Mouse (Mus musculus) limb, embryonic 13.5 days (tissue): ENCODE results near the gene Zcchc9. TPM values are rescaled to one million over a fixed set of nuclear protein-coding genes. Genes with fewer than 3 reads are reported as not detected.
"Not testable (repeated sequence)": the region's sequence is repeated elsewhere in the genome, so short reads cannot be mapped to it uniquely, and the experiment has no call there.

Source experiments
- ATAC-seq: fragments of 200-750 bp; cut with Nextera tagmentation; 2 replicates; pipeline ENCODE4 v1.8.0; 2017; ENCODE audit warnings: low read depth, moderate number of reproducible peaks, moderate TSS enrichment; ENCODE audit not compliant: low FRiP score
- H3K27ac ChIP-seq: fragments of 300-500 bp; sonication (generic); 2 replicates; pipeline ENCODE4 v1.5.1; 2015; ENCODE audit warnings: inconsistent platforms, mild to moderate bottlenecking, moderate library complexity
- H3K27me3 ChIP-seq: fragments of 300-500 bp; sonication (generic); 2 replicates; pipeline ENCODE4 v1.6.1; 2015; ENCODE audit warnings: mild to moderate bottlenecking, inconsistent platforms
- H3K36me3 ChIP-seq: fragments of 300-500 bp; sonication (generic); 2 replicates; pipeline ENCODE4 v1.6.1; 2015; ENCODE audit warnings: inconsistent platforms, mild to moderate bottlenecking, moderate library complexity
- H3K4me1 ChIP-seq: fragments of 300-500 bp; sonication (generic); 2 replicates; pipeline ENCODE4 v1.6.1; 2015; ENCODE audit warnings: inconsistent platforms
- H3K4me2 ChIP-seq: fragments of 300-500 bp; sonication (generic); replicated peaks from 2 replicates; pipeline ENCODE4 v1.6.1; 2015; ENCODE audit warnings: inconsistent platforms, mild to moderate bottlenecking, moderate library complexity
- H3K4me3 ChIP-seq: fragments of 300-500 bp; sonication (generic); 2 replicates; pipeline ENCODE4 v1.5.1; 2015; ENCODE audit warnings: moderate library complexity, mild to moderate bottlenecking, inconsistent platforms
- H3K9ac ChIP-seq: fragments of 300-500 bp; sonication (generic); 2 replicates; pipeline ENCODE4 v1.6.1; 2015; ENCODE audit warnings: mild to moderate bottlenecking, inconsistent platforms
- H3K9me3 ChIP-seq: fragments of 300-500 bp; sonication (generic); 2 replicates; pipeline ENCODE4 v1.6.1; 2016; ENCODE audit warnings: inconsistent platforms
- WGBS: fragments of 180-500 bp; shearing (Covaris S2); methylation state at CpG from one replicate; pipeline ENCODE4 v1.1.7; 2015; 5-methylcytosine and 5-hydroxymethylcytosine counted together
- polyA plus RNA-seq: library from polyadenylated mRNA; unstranded; fragments of >200 nt; fragmentation: Nextera tagmentation; extraction: Ambion mirVana; gene quantifications from 2 replicates; pipeline ENCODE4 v1.2.1, GENCODE M21; 2015

Zcchc9 gene
- polyA plus RNA-seq, 1 experiment from 2014 or later, result 36.1 TPM

DNA sequence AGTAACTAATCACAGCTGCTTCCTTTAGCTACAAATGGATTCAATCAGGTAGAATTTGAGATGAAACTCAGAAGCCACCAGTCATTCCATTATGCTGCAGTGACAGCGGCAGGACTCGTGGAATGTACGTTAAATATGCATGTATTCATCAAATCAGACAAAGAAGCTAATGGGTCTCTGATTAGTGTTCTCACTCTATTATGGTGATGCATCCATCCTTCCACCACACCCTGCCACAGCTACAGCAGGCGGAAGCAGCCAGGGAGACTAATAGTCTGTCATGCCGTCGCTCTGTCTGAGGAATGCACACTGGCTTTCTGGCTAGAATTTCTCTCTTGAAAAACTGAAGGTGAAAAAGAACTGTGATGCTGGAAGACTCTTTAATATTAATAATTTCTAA lies 11.5 kb downstream of the Zcchc9 start:
- no peaks in the 10 kb centered on the region for H3K27me3 ChIP-seq
- WGBS, result 93% methylated on average over 6 of the region's 6 CpGs
- H3K4me2 ChIP-seq, result no peak overlapping the region
- H3K27ac ChIP-seq, result no peak overlapping the region
- no peak overlapping the region for H3K4me3 ChIP-seq
- no peaks in the 10 kb centered on the region for H3K9me3 ChIP-seq
- H3K4me1 ChIP-seq, result peaks cover 12% of the 10 kb centered on the region
- no peak overlapping the region for H3K9ac ChIP-seq
- H3K36me3 ChIP-seq, result peaks cover 67% of the 10 kb centered on the region
- ATAC-seq, result no peak

DNA sequence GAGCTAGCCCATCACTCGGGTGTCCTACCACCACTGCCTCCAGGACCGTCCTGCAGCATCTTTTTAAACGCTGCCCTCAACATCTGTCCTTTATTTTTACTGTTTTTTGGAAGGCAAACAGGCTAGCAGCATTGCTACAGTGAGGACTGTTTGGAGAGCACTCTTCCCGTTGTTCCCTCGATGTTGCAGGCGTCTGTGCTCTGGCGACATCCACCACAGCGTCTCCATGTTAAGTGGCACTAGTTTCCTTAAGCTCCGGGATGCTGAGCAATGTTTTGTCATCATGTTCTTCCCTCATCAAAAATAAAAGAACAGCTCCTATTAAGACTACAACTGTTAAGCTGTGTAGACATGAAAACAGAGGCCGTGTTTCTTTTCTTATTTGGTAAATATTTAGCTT lies 11.9 kb downstream of the Zcchc9 start:
- no peak for ATAC-seq
- WGBS, result 89% methylated on average over 10 of the region's 10 CpGs
- H3K27me3 ChIP-seq, result no peaks in the 10 kb centered on the region
- no peak overlapping the region for H3K27ac ChIP-seq
- H3K4me1 ChIP-seq, result peaks cover 12% of the 10 kb centered on the region
- H3K9me3 ChIP-seq, result no peaks in the 10 kb centered on the region
- H3K4me2 ChIP-seq, result no peak overlapping the region
- peaks cover 64% of the 10 kb centered on the region for H3K36me3 ChIP-seq
- no peak overlapping the region for H3K4me3 ChIP-seq
- no peak overlapping the region for H3K9ac ChIP-seq

DNA sequence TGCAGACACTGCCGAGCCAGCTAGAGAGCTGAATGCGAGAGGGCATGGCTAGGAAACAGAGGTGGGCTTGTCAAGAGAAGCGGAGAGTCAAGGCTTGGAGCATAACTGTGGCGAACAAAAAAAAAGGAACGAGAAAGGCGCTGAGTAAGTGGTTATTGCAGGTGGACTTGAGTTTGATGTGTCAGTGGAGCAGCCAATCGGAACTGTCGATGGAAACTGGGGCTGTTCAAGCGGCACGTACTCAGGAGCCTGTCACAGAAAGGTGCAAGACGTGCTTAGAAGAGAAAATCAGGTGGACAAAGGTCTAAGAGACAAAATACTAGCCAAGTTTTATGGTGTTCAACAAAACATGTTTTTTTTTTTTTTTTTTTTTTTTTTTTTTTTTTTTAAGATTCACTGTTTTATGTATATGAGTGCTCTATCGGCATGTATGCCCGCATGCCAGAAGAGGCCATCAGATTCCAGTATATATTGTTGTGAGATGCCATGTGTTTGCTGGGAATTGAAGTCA lies 12.5 kb downstream of the Zcchc9 start:
- H3K9me3 ChIP-seq, result no peaks in the 10 kb centered on the region
- H3K27me3 ChIP-seq, result no peaks in the 10 kb centered on the region
- no peak overlapping the region for H3K9ac ChIP-seq
- peaks cover 58% of the 10 kb centered on the region for H3K36me3 ChIP-seq
- peaks cover 12% of the 10 kb centered on the region for H3K4me1 ChIP-seq
- whole genome bisulfite sequencing, result 97% methylated on average over 13 of the region's 13 CpGs
- no peak overlapping the region for H3K27ac ChIP-seq
- H3K4me2 ChIP-seq, result no peak overlapping the region
- no peak overlapping the region for H3K4me3 ChIP-seq
- no peak for ATAC-seq

DNA sequence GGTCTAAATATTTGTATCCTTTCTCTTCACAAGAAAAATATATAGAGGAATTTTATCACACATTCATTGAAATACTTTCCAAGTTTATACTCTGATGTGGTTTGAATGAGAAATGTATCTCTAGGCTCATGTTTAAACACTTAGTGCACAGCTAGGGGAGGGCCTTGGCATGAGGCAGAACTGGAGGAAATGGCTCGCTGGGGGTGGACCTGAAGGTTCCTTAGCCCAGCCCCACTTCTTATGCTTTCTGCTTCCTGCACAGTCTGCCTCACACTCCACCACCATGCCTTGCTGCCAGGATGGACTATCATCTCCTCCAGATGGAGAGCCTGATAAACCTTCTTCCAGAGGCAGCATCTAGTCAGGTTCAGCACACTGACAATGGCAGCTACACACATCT lies 15.5 kb downstream of the Zcchc9 start:
- H3K9ac ChIP-seq, result no peak overlapping the region

DNA sequence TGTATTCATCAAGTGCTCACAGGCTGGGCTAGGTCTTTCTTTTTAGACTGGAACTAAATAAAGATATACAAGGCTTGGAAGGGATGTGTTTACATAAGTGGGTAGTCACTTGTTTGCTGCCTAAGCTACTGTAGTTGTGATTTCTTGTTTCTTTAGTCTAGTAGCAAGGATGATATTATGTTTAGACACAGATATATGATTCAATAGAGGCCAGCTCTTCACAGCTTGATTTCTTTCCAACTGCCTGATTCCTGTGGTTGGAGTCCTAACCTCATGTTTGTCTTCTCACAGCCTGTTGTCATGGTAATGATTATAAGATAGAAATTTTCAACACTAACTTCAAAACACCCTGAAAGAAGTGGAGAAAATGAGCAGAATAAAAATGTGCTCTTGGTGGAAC lies 27.6 kb downstream of the Zcchc9 start:
- no peak for ATAC-seq
- Histone ChIP-seq H3K27me3 (no peaks in the 10 kb centered on the region), H3K36me3 (no peaks in the 10 kb centered on the region), H3K4me2 (no peak overlapping the region), H3K9me3 (no peaks in the 10 kb centered on the region), H3K27ac (no peak overlapping the region), H3K4me1 (no peaks in the 10 kb centered on the region), H3K9ac (no peak overlapping the region), H3K4me3 (no peak overlapping the region)

More for the DNA sequence above, 15.5 kb downstream of the Zcchc9 start:
- H3K4me1 ChIP-seq, result peaks cover 14% of the 10 kb centered on the region
- no peak overlapping the region for H3K4me2 ChIP-seq
- H3K27ac ChIP-seq, result no peak overlapping the region
- WGBS, result 35% methylated on average over 1 of the region's 1 CpGs
- peaks cover 29% of the 10 kb centered on the region for H3K36me3 ChIP-seq
- no peaks in the 10 kb centered on the region for H3K9me3 ChIP-seq
- peak; percentile 66; the same call in 1 of the 2 replicates for ATAC-seq
- no peak overlapping the region for H3K4me3 ChIP-seq
- 0 out of 2 replicates have a peak, but pooled peaks cover 3% of the 10 kb centered on the region for H3K27me3 ChIP-seq

DNA sequence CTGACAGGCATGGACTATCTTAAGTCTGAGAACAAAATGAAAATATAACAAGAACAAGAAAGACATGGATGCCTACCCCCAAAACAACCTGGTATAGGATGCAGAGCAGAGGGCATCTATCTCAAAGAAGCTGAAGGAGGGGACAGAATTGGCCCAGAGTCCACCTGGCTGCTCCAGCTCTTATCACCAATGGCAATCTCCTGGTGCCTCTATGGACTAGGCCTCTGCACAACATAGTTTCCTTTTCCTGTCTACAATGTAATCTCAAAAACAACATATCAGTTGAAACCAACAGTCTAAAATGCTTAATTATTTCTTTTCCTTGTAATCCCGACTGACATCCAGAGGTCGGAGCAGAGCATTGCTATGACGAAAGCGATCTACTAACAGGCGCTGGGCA lies 29.4 kb downstream of the Zcchc9 start:
- Histone ChIP-seq H3K4me1 (no peaks in the 10 kb centered on the region), H3K9me3 (no peaks in the 10 kb centered on the region), H3K27me3 (no peaks in the 10 kb centered on the region), H3K4me3 (no peak overlapping the region), H3K27ac (no peak overlapping the region), H3K36me3 (no peaks in the 10 kb centered on the region), H3K9ac (no peak overlapping the region), H3K4me2 (no peak overlapping the region)
- no peak for ATAC-seq
- WGBS, result 92% methylated on average over 5 of the region's 5 CpGs

DNA sequence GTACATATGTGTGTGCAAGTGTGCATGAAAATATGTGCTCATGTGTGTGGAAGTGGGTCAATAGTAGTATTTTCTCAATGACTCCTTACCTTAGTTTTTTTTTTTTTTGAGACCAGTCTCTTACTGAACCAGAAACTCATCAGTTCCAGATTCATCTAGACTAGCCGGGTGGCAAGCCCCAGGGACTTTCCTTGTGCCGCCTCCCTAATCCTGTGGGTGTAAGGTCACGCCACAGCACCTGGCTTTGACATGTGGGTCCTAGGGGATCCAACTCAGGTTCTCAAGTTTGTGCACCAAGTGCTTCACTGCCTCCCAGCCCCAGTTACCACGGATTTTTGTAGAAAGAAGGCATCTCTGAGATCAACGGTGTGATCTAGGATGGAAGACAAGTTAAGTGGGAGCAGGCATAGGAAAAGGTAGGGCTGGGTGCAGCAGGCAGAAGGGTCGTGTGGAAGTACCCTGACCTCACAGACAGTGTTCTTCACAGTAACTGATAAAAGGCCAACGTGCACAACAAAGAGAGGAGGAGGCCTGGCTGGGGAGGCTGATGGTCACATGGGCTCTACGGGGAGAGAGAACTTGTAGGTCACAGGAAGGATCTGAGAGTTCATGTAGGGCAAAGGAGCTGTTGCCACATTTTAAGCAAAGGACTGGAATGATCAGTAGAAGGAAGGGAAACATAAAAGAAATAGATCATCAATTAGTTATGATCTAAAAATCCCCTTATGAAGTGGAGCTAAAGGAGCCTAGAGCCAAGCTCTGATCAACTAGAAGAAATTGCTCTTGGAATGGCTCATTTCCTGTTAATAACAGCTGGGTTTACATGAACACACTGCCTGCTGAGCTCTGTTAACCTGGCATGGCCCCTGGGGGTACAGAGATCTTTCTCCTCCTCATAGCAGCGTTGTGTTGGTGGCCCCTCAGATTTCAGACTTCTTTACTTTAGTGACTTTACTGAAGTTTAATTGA lies 38.5 kb downstream of the Zcchc9 start:
- no peaks in the 10 kb centered on the region for H3K9me3 ChIP-seq

DNA sequence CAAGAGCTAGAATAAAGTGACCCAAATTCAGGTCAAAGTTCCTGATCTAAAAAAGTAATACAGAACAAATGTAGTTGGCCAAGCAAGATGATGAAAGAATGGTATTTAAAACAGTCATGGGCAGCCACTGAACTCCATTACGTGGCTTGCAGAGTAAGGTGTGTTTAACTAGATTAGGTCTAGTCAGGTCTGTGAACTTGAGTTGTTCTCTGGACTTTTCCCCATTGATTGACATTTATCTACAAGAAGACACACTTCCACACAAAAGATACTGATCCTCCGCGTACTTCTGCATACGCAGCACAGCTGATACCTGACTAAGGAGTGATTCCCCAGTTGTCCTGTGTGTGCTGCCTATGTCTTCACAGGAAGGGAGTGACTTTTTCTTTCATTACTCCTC lies 41.9 kb downstream of the Zcchc9 start:
- H3K4me3 ChIP-seq, result no peak overlapping the region
- WGBS, result 93% methylated on average over 4 of the region's 4 CpGs
- H3K36me3 ChIP-seq, result no peaks in the 10 kb centered on the region
- H3K4me1 ChIP-seq, result no peaks in the 10 kb centered on the region
- no peaks in the 10 kb centered on the region for H3K9me3 ChIP-seq
- no peak for ATAC-seq
- no peaks in the 10 kb centered on the region for H3K27me3 ChIP-seq
- no peak overlapping the region for H3K27ac ChIP-seq
- no peak overlapping the region for H3K4me2 ChIP-seq
- no peak overlapping the region for H3K9ac ChIP-seq

More for the DNA sequence above, 38.5 kb downstream of the Zcchc9 start:
- 72% methylated on average over 9 of the region's 9 CpGs for whole genome bisulfite sequencing
- Histone ChIP-seq H3K4me1 (no peaks in the 10 kb centered on the region), H3K27ac (no peak overlapping the region), H3K36me3 (no peaks in the 10 kb centered on the region), H3K27me3 (no peaks in the 10 kb centered on the region), H3K9ac (no peak overlapping the region), H3K4me2 (no peak overlapping the region), H3K4me3 (no peak overlapping the region)
- no peak for ATAC-seq

DNA sequence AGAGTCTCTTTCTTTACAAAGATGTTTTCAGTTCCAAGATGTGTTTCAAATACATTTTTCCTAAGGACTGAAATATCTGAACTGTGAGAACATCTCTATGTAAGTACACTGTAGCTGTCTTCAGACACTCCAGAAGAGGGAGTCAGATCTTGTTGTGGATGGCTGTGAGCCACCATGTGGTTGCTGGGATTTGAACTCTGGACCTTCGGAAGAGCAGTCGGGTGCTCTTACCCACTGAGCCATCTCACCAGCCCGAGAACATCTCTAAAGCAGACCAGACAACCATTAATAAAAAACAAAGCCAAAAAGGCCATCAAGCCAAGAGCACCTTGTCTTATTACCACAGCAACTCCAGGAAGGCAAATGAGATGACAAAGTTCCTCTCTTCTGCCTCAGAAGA lies 43.9 kb downstream of the Zcchc9 start:
- not testable (repeated sequence) for H3K27me3 ChIP-seq, H3K4me3 ChIP-seq, H3K4me2 ChIP-seq, ATAC-seq, H3K9me3 ChIP-seq, H3K27ac ChIP-seq, H3K9ac ChIP-seq, H3K36me3 ChIP-seq, H3K4me1 ChIP-seq
- 91% methylated on average over 3 of the region's 3 CpGs for WGBS

DNA sequence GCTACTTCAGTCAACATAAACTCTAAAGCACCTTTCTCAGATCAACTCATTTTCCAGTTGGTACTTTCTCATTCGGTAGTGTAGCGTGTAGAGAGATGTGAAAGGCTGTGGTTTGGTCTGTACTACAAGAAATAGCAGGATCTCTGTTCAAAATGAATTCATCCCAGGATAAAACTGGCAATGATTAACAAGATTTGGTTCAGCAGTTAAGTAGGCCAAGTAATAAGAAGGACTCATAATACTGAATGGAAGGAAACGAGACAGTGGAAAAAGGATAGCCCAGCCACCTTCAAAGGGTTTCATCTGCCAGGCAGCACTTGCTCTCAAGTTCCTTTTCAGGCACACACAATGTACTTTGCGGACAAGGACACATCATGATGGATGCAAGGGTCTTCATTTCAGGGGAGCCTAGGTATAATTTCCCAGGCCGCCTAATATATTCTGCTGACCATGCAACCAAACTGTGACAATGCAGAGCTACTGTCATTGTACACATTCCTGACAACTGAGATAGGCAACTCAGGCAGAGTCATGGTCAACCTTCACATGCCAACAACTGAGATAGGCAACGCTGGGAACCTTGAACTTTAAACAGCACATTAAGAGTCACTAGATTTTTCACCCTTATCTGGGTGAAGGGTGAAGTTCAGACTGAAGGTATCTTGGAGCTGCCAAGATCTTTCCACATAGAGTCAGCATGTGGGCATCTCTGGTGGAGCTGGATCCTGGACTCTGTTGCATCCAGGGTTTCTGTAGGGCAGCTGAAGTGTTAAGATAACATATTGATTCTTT lies 45.7 kb downstream of the Zcchc9 start:
- no peaks in the 10 kb centered on the region for H3K36me3 ChIP-seq
- no peak for ATAC-seq
- H3K27ac ChIP-seq, result no peak overlapping the region
- WGBS, result 88% methylated on average over 6 of the region's 6 CpGs
- no peaks in the 10 kb centered on the region for H3K4me1 ChIP-seq
- no peaks in the 10 kb centered on the region for H3K27me3 ChIP-seq
- H3K4me2 ChIP-seq, result no peak overlapping the region
- no peak overlapping the region for H3K9ac ChIP-seq
- no peaks in the 10 kb centered on the region for H3K9me3 ChIP-seq
- no peak overlapping the region for H3K4me3 ChIP-seq

DNA sequence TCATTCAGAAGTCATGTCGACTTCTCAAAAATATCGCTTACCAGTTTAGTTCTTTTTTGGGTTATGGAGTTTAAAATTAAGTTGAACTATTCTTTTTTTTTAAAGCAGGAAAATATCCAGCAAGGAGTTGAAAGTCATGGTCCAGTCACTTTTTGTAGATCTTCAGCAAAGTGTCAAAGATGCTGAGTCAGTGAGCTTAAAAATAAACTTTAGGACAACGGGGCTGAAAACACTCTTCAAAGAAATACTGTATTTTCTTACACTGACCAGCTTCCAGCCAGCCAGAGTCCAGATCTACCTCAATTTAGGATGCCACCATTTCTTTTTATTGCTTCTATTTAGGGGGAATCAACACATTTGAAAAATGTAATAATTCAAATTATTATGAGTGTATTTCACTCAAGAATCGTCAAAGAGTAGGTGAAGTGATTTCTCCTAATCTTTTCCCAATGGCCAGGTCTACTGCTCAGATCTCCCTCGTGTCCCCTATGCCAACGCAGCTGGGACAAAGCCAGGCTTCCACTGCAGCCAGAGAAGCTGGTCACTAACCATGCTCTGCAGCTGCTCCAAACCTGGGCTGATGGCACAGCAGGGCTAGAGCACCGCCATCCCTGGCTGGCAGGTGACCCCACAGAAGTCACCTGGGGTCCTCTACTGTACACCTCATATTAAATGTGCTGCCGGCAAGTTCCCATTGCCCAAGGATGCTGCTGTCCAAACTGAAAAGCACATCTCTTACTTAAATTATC lies 47.0 kb downstream of the Zcchc9 start:
- no peaks in the 10 kb centered on the region for H3K36me3 ChIP-seq
- ATAC-seq, result no peak
- no peak overlapping the region for H3K4me2 ChIP-seq
- H3K9ac ChIP-seq, result no peak overlapping the region
- H3K27me3 ChIP-seq, result no peaks in the 10 kb centered on the region
- H3K4me3 ChIP-seq, result no peak overlapping the region
- WGBS, result 86% methylated on average over 8 of the region's 8 CpGs
- no peaks in the 10 kb centered on the region for H3K9me3 ChIP-seq
- H3K27ac ChIP-seq, result no peak overlapping the region
- H3K4me1 ChIP-seq, result no peaks in the 10 kb centered on the region

DNA sequence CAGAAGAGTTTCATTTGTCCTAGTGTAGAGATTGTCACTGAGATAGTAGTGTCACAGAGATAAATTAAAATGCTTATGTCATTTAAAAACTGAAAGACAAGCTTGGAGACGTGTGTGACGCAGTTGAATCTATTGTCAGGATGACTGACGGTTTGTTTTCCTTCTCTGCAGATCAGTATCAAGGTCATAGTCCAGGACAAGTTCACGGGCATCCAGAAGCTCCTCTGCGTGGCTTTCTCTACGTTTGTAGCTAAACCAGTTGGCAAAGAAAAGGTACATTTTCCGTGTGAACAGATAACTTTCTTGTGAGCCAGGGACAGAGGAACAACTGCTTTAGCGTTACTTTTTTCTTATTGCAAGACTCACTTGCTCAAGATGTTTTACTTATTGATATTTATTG lies 47.7 kb downstream of the Zcchc9 start:
- ATAC-seq, result no peak
- Histone ChIP-seq H3K27ac (no peak overlapping the region), H3K4me1 (no peaks in the 10 kb centered on the region), H3K4me3 (no peak overlapping the region), H3K9me3 (no peaks in the 10 kb centered on the region), H3K36me3 (no peaks in the 10 kb centered on the region), H3K4me2 (no peak overlapping the region), H3K9ac (no peak overlapping the region), H3K27me3 (no peaks in the 10 kb centered on the region)
- WGBS, result 86% methylated on average over 8 of the region's 8 CpGs
